Mouse (Mus musculus) heart, embryonic 13.5 days (tissue): ENCODE measurements at regions not wholly inside any gene's neighbourhood (a gene's known extent, or its start where the extent isn't known, plus 50 kb on each side); places are given as distances from the start of the nearest gene placed in this dataset.

ENCODE experiments used
- ATAC-seq: fragments of 200-750 bp; cut with Nextera tagmentation; 2 replicates; pipeline ENCODE4 v1.8.0; 2017; ENCODE audit warnings: moderate TSS enrichment; ENCODE audit not compliant: insufficient number of reproducible peaks, low FRiP score, low TSS enrichment; ENCODE audit errors: extremely low read depth
- H3K27ac ChIP-seq: fragments of 300-500 bp; sonication (generic); replicated peaks from 2 replicates; pipeline ENCODE4 v1.5.1; 2015; ENCODE audit warnings: moderate library complexity, mild to moderate bottlenecking, inconsistent platforms
- H3K27me3 ChIP-seq: fragments of 300-500 bp; sonication (generic); replicated peaks from 2 replicates; pipeline ENCODE4 v1.6.1; 2015; ENCODE audit warnings: mild to moderate bottlenecking, inconsistent platforms
- H3K36me3 ChIP-seq: fragments of 300-500 bp; sonication (generic); 2 replicates; pipeline ENCODE4 v1.6.1; 2015; ENCODE audit warnings: mild to moderate bottlenecking, inconsistent platforms
- H3K4me1 ChIP-seq: fragments of 300-500 bp; sonication (generic); 2 replicates; pipeline ENCODE4 v1.6.1; 2015; ENCODE audit warnings: inconsistent platforms
- H3K4me2 ChIP-seq: fragments of 300-500 bp; sonication (generic); 2 replicates; pipeline ENCODE4 v1.6.1; 2015; ENCODE audit warnings: inconsistent platforms, mild to moderate bottlenecking, moderate library complexity
- H3K4me3 ChIP-seq: fragments of 300-500 bp; sonication (generic); 2 replicates; pipeline ENCODE4 v1.5.1; 2015; ENCODE audit warnings: moderate library complexity, mild to moderate bottlenecking, inconsistent platforms
- H3K9ac ChIP-seq: fragments of 300-500 bp; sonication (generic); 2 replicates; pipeline ENCODE4 v1.6.1; 2015; ENCODE audit warnings: inconsistent platforms, mild to moderate bottlenecking, moderate library complexity
- H3K9me3 ChIP-seq: fragments of 300-500 bp; sonication (generic); 2 replicates; pipeline ENCODE4 v1.6.1; 2016; ENCODE audit warnings: inconsistent platforms
- WGBS: fragments of 180-500 bp; shearing (Covaris S2); methylation state at CpG from one replicate; pipeline ENCODE4 v1.1.7; 2015; ENCODE audit warnings: mixed read lengths; 5-methylcytosine and 5-hydroxymethylcytosine counted together

- Histone ChIP-seq H3K4me3 (peak overlapping the region; percentile 13), H3K4me2 (peak overlapping the region; percentile 62), H3K9me3 (peaks cover 8% of the 10 kb centered on the region; the same call in 1 of the 2 replicates), H3K27me3 (0 out of 2 replicates have a peak, but pooled peaks cover 3% of the 10 kb centered on the region), H3K27ac (no peak overlapping the region), H3K4me1 (peaks cover 10% of the 10 kb centered on the region), H3K36me3 (no peaks in the 10 kb centered on the region), H3K9ac (peak overlapping the region; percentile 0; the same call in 1 of the 2 replicates)
- WGBS = 44% methylated on average over 4 of the region's 4 CpGs
- ATAC-seq = no peak
Measured at GRCm38 (mm10) chr8:34397225-34397582, 285.7 kb upstream of the Gm10131 start.

- 86% methylated on average over 15 of the region's 15 CpGs for WGBS
- H3K4me3 ChIP-seq = no peak overlapping the region
- no peak overlapping the region for H3K4me2 ChIP-seq
- no peaks in the 10 kb centered on the region for H3K36me3 ChIP-seq
- no peak overlapping the region for H3K27ac ChIP-seq
- peaks cover 10% of the 10 kb centered on the region for H3K4me1 ChIP-seq
- H3K27me3 ChIP-seq = 0 out of 2 replicates have a peak, but pooled peaks cover 3% of the 10 kb centered on the region
- ATAC-seq = no peak
- H3K9ac ChIP-seq = no peak overlapping the region
- H3K9me3 ChIP-seq = peaks cover 8% of the 10 kb centered on the region; the same call in 1 of the 2 replicates
Measured at GRCm38 (mm10) chr8:34392981-34393828, 281.7 kb upstream of the Gm10131 start.

- H3K9me3 ChIP-seq = peaks cover 8% of the 10 kb centered on the region; the same call in 1 of the 2 replicates
- ATAC-seq = no peak
- H3K4me1 ChIP-seq = peaks cover 4% of the 10 kb centered on the region
- H3K27me3 ChIP-seq = 0 out of 2 replicates have a peak, but pooled peaks cover 3% of the 10 kb centered on the region
- 62% methylated on average over 14 of the region's 14 CpGs for WGBS
- H3K9ac ChIP-seq = no peak overlapping the region
- no peak overlapping the region for H3K4me3 ChIP-seq
- no peaks in the 10 kb centered on the region for H3K36me3 ChIP-seq
- no peak overlapping the region for H3K27ac ChIP-seq
- no peak overlapping the region for H3K4me2 ChIP-seq
Measured at GRCm38 (mm10) chr8:34392208-34392980, 280.9 kb upstream of the Gm10131 start.

- Histone ChIP-seq H3K4me3 (no peak overlapping the region), H3K9ac (no peak overlapping the region), H3K27ac (no peak overlapping the region), H3K4me2 (no peak overlapping the region), H3K4me1 (no peaks in the 10 kb centered on the region), H3K36me3 (no peaks in the 10 kb centered on the region), H3K9me3 (no peaks in the 10 kb centered on the region), H3K27me3 (no peaks in the 10 kb centered on the region)
- 74% methylated on average over 10 of the region's 10 CpGs for WGBS
- ATAC-seq = no peak
Measured at GRCm38 (mm10) chr8:34385806-34386439, 274.4 kb upstream of the Gm10131 start.

GRCm38 (mm10) chr8:34380615-34381014 lies 269.1 kb upstream of the Gm10131 start:
- Histone ChIP-seq H3K4me3 (no peak overlapping the region), H3K4me2 (no peak overlapping the region), H3K4me1 (no peaks in the 10 kb centered on the region), H3K27me3 (0 out of 2 replicates have a peak, but pooled peaks cover 3% of the 10 kb centered on the region), H3K27ac (no peak overlapping the region), H3K36me3 (no peaks in the 10 kb centered on the region), H3K9me3 (no peaks in the 10 kb centered on the region), H3K9ac (no peak overlapping the region)
- ATAC-seq = no peak
- WGBS = 81% methylated on average over 19 of the region's 19 CpGs

GRCm38 (mm10) chr8:34377154-34377553 lies 265.6 kb upstream of the Gm10131 start:
- Histone ChIP-seq H3K9ac (no peak overlapping the region), H3K36me3 (no peaks in the 10 kb centered on the region), H3K4me2 (no peak overlapping the region), H3K9me3 (no peaks in the 10 kb centered on the region), H3K27me3 (0 out of 2 replicates have a peak, but pooled peaks cover 3% of the 10 kb centered on the region), H3K27ac (no peak overlapping the region), H3K4me1 (no peaks in the 10 kb centered on the region), H3K4me3 (no peak overlapping the region)
- WGBS = 35% methylated on average over 3 of the region's 3 CpGs
- no peak for ATAC-seq

- H3K36me3 ChIP-seq = no peaks in the 10 kb centered on the region
- no peak for ATAC-seq
- H3K27me3 ChIP-seq = 0 out of 2 replicates have a peak, but pooled peaks cover 7% of the 10 kb centered on the region
- H3K27ac ChIP-seq = no peak overlapping the region
- H3K9me3 ChIP-seq = no peaks in the 10 kb centered on the region
- no peak overlapping the region for H3K4me2 ChIP-seq
- H3K9ac ChIP-seq = no peak overlapping the region
- no peak overlapping the region for H3K4me3 ChIP-seq
- H3K4me1 ChIP-seq = 0 out of 2 replicates have a peak, but pooled peaks cover 7% of the 10 kb centered on the region
- WGBS = 86% methylated on average over 9 of the region's 9 CpGs
Measured at GRCm38 (mm10) chr8:34374242-34374641, 262.7 kb upstream of the Gm10131 start.

GRCm38 (mm10) chr8:34372666-34372980 lies 261.1 kb upstream of the Gm10131 start:
- 58% methylated on average over 6 of the region's 6 CpGs for WGBS
- no peak for ATAC-seq
- Histone ChIP-seq H3K4me2 (no peak overlapping the region), H3K4me3 (no peak overlapping the region), H3K9ac (no peak overlapping the region), H3K27ac (no peak overlapping the region), H3K27me3 (0 out of 2 replicates have a peak, but pooled peaks cover 7% of the 10 kb centered on the region), H3K9me3 (no peaks in the 10 kb centered on the region), H3K36me3 (no peaks in the 10 kb centered on the region), H3K4me1 (0 out of 2 replicates have a peak, but pooled peaks cover 7% of the 10 kb centered on the region)

- 80% methylated on average over 17 of the region's 17 CpGs for WGBS
Measured at GRCm38 (mm10) chr8:34371973-34372665, 260.6 kb upstream of the Gm10131 start.

GRCm38 (mm10) chr8:34371391-34371790 lies 259.9 kb upstream of the Gm10131 start:
- 0 out of 2 replicates have a peak, but pooled peaks cover 7% of the 10 kb centered on the region for H3K4me1 ChIP-seq
- H3K9me3 ChIP-seq = no peaks in the 10 kb centered on the region
- no peak overlapping the region for H3K27ac ChIP-seq
- no peak overlapping the region for H3K4me3 ChIP-seq
- no peak overlapping the region for H3K4me2 ChIP-seq
- H3K9ac ChIP-seq = no peak overlapping the region
- H3K36me3 ChIP-seq = no peaks in the 10 kb centered on the region
- ATAC-seq = no peak
- H3K27me3 ChIP-seq = 0 out of 2 replicates have a peak, but pooled peaks cover 4% of the 10 kb centered on the region
- 45% methylated on average over 5 of the region's 5 CpGs for WGBS

More at GRCm38 (mm10) chr8:34371973-34372665, 260.6 kb upstream of the Gm10131 start:
- no peak overlapping the region for H3K9ac ChIP-seq
- no peak overlapping the region for H3K27ac ChIP-seq
- H3K9me3 ChIP-seq = no peaks in the 10 kb centered on the region
- 0 out of 2 replicates have a peak, but pooled peaks cover 6% of the 10 kb centered on the region for H3K27me3 ChIP-seq
- H3K4me2 ChIP-seq = no peak overlapping the region
- H3K36me3 ChIP-seq = no peaks in the 10 kb centered on the region
- no peak for ATAC-seq
- H3K4me3 ChIP-seq = no peak overlapping the region
- 0 out of 2 replicates have a peak, but pooled peaks cover 7% of the 10 kb centered on the region for H3K4me1 ChIP-seq
